Mouse (Mus musculus) kidney, postnatal 36 days (tissue): ENCODE measurements at regions not wholly inside any gene's neighbourhood (a gene's known extent, or its start where the extent isn't known, plus 50 kb on each side); places are given as distances from the start of the nearest gene placed in this dataset.
A peak's percentile ranks its signal among the peaks of the same experiment; 100 is the strongest.
"Not testable (repeated sequence)": the region's sequence is repeated elsewhere in the genome, so short reads cannot be mapped to it uniquely, and the experiment has no call there.

ENCODE experiments used
- DNase-seq, 2 experiments: peaks; one replicate each; pipeline ENCODE4 v3.0.0; 2021 to 2022; ENCODE audit warnings: mixed read lengths in 2 of 2

GRCm38 (mm10) chr3:155662280-155662679, 569.0 kb downstream of the Lrriq3 start:
- DNase-seq = no peak

GRCm38 (mm10) chr3:155672558-155672957, 579.3 kb downstream of the Lrriq3 start:
- no peak for DNase-seq

DNA sequence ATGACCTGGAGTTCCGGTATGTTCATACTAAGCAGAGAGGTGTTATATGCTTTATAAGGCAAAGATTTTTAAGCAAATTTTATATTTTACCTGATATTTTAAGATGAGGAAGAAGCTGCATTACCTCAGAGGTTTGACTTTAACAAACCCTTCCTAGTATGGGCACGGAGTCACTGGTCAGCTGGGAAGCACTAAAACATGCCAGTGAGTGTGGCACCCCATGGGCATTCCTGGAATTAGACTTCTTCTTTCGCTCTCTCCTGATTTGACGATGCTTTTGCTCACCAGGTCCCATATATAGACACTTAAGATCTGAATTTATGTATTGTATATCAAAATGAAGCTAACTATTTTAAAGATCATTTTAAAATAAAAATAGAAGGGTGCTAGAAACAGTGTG, 587.0 kb downstream of the Lrriq3 start:
- DNase-seq = no peak

DNA sequence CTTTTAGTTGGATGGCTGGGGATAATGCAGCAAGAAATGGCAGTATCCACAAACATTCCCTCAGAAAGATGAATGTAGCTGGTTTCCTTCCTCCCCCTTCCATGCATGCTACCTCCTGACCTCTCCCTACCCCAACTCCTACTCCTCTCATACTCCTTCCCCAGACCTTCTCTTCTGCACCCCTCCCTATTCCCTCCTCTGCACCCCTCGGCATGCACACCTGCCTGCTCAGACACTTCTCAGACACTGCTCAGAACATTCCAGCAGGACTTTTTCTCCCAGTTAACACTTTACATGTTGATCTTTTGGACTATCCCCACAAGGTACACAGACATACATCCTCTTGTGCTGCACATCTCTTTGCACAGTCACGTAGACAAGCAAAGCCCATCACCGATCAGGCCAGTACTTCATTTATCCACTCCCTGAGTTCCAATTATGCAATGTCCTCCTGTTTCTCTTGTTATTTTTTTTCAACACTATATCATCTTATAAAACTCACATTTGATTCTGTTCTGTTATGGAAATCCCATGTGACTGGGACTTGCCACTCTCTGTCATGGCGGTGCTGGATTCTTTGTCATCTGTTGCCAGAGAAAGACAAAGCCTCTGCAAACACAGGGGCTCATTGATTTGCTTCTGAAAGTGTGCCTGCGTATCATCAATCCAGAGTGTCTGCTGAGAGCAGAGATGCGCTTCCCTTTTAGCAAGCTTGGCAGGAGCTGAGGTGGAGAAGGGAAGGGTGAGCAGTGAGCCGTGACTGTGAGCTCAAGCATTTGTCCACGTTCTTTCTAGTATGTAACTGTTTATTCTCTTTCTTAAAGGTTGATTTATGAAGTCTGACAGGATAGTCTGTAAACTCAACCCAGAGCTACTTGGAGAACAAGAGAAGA, 589.9 kb downstream of the Lrriq3 start:
- DNase-seq = peak in 1 of 2 experiments; percentile 17

GRCm38 (mm10) chr3:155688358-155688757, 595.1 kb downstream of the Lrriq3 start:
- DNase-seq = no peak

GRCm38 (mm10) chr3:155723011-155723510, 629.8 kb downstream of the Lrriq3 start:
- no peak for DNase-seq

DNA sequence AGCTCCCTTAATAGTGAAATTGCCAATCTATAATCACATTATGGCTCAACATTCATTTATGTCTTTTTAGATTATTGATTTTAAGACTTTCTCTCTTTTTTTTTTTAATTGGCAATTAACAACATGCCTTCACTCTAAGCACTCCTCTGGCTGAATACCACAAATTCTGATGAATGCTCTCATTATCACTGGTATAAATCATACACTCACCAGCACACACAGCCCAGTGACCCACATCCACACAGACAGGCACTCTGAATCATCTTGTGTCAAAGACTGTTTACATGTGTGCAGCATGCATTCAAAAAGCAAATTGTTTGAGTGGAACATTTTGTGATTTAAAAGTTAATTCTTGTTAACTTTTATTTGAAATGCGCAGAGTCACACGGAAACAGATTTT, 649.2 kb downstream of the Lrriq3 start:
- DNase-seq = no peak

GRCm38 (mm10) chr3:155746601-155747000, 653.4 kb downstream of the Lrriq3 start:
- DNase-seq = not testable (repeated sequence)

- DNase-seq = no peak
Observed at GRCm38 (mm10) chr3:155747511-155747910, 654.3 kb downstream of the Lrriq3 start.

- no peak for DNase-seq
Observed at GRCm38 (mm10) chr3:155757285-155757684, 664.1 kb downstream of the Lrriq3 start.

GRCm38 (mm10) chr3:155776019-155776418, 682.8 kb downstream of the Lrriq3 start:
- no peak for DNase-seq

DNA sequence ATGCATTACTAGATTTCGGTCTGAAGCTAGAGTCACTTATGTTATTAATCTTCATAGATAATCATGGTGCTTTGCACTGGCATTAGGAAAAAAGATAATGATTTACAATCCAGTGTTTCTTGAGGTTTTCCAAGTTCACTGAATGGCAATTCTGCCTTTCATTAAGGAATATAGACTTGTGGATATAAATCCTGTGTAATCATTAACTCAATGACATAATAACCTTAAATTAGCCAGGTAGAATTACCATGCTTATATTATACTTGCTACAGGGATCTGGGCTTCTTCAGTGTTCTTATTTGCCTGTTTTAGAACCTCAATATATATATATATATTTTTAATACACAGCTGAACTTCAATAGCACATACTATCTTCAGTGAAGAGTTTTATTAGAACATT, 683.8 kb downstream of the Lrriq3 start:
- no peak for DNase-seq

GRCm38 (mm10) chr3:155815693-155816092, 722.5 kb downstream of the Lrriq3 start:
- no peak for DNase-seq

DNA sequence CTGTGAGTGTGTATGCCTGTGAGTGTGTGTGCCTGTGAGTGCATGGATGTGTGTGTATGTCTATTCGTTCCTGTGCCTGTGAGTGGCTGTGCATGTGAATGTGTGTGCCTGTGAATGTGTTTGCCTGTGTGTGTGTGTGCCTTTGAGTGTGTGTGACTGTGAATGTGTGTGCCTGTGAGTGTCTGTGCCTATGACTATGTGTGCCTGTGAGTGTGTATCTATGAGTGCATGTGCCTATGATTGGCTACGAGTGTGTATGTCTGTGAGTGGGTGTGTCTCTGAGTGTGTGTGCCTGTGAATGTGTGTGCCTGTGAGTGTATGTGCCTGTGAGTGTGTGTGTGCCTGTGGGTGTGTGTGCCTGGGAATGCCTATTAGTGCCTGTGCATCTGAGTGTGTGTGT, 731.6 kb downstream of the Lrriq3 start:
- DNase-seq = no peak

DNA sequence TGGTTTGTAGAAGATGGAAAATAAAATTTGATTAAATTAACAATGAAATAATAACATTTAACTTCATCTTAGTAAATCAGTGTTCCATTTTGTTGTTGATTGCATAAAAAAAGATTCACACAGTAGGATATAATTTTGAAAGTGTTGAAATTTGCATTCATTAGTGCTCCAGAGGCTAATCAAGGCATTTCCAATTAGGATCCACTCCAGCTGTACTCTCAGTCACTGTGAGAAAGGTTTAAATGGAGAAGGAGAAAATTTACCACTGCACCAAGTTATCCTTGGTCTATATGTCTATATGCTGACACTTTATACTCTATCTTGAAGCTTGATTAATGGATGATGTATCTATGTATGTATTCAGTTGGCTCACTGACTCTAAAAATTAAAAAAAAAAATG, 695.3 kb upstream of the Negr1 start:
- no peak for DNase-seq

DNA sequence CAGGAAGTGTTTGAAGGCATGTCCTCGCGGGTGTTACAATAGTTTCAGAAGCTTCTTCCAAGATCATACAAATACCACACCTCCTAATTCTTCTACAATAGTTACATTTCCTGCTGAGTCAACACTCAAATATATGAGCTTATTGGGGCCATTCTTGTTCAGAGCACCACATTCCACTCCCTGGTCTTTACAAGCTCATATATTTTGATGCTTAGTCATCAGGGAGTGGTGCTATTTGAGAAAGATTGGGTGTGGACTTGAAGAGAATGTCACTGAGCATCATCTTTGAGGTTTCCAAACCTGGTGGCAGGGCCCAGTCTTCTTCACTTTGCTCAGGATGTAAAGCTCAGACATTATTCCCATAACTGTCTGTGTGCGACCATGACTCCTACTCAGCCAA, 685.9 kb upstream of the Negr1 start:
- DNase-seq = no peak

DNA sequence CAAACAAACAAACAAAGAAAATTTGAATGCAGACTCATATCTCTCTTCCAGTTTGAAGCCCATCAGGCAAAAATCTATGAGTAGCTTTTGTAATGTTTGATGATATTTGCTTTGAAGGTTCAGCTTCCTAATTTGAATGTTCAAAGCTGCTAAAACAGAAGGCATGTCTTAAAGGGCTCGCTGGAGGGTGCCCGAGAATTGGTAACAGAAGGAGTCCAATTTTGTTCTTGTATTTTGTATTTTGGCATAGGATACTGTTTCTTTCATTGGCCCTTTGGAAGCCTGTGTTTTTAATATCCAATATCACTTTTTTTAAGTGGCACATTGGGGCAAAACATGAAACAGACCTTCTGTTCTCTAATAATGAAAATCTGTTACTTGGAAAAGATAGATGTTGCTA, 683.2 kb upstream of the Negr1 start:
- DNase-seq = no peak

GRCm38 (mm10) chr3:155880722-155881121, 680.9 kb upstream of the Negr1 start:
- no peak for DNase-seq

GRCm38 (mm10) chr3:155915981-155916380, 645.6 kb upstream of the Negr1 start:
- no peak for DNase-seq

DNA sequence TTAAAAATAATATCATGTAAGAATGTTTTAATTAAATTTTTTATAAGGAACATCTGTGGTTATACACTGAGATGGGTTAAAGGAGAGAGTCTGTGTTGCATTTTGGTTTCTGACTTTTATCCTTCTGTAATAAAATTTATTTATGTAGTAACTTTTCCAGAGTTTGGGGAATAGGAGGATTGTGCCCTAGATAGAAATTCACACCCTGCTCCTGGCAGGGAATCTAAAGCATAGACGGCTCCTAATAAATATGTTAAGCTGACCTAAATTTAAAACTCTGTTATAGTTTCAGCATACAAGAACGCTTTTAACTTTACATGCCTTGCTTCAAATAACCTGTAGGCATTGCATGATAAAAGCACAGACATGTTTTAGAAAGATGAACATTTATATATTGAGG, 618.7 kb upstream of the Negr1 start:
- DNase-seq = no peak

- DNase-seq = no peak
Observed at GRCm38 (mm10) chr3:155944042-155944735, 617.4 kb upstream of the Negr1 start.

DNA sequence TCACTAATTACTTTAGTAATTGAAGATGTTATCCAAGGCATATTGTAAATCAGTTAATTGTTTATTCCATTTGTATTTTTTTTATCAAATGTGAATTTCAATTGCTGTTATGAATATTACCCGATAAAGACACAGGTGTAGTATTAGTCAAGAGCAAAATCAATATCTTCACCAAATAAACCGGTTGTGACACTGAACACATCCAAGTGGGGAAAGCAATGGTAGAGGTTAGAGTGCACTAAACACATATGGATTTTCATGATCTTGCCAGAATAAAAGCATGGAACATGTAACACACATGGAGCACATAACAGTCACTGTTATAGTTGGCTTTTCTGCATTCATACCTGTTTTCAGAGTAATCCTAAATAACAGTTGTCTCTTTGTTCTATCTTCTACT, 616.4 kb upstream of the Negr1 start:
- no peak for DNase-seq

DNA sequence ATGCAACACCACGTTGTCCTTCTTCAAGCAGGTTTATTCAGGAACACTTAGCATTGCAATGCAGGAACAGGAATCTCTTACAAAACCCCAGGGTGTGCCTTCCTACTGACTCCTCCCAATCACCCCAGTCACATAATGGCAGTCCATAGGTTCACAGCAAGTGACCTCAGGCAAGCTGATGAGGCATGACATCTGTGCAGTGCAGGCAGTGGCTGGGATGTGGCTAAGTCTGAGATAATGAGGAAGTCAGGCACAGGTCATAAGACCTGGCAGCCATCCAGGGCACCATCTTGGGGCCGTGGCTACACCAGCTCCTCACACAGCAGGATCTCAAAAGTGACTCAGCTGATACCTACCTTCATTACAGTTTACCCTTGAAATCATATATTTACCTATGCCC, 599.1 kb upstream of the Negr1 start:
- not testable (repeated sequence) for DNase-seq

DNA sequence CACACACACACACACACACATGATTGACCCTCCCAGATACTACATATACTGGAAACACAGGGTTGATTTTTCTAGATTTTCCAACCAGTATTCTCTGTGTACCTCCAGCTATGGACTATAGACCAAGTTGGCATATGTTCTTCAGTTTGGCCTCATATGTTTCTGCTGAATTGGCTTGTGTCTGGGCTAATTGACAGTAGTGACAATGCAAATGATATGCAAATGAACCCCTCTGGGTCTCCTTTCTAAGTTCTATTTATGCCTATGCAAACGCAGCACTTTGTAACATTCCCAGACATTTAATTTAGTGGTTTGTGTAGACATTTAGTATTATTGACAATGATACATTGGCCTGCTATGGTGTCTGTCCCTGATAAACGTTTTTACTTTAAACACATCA, 582.0 kb upstream of the Negr1 start:
- no peak for DNase-seq
